Mouse (Mus musculus): ENCODE measurements around the gene Hspa1l. TPM values are rescaled to one million over a fixed set of nuclear protein-coding genes. Genes with fewer than 3 reads are reported as not detected.

Gene Hspa1l
- polyA plus RNA-seq, 1 experiment from 2014 or later = 0.53 TPM

GRCm38 (mm10) chr17:35023756-35024155, 51.3 kb downstream of the Hspa1l start:
- DNase-seq (ENCODE audit: low spot score) (no peak), ATAC-seq (replicated peaks; ENCODE audit: low FRiP score, low TSS enrichment, low read depth) (peak; percentile 14; the same call in 1 of the 2 replicates)
- no peak overlapping the region for H3K9ac ChIP-seq (ENCODE audit: low read length)
- WGBS = 63% methylated on average over 4 of the region's 4 CpGs
- H3K4me1 ChIP-seq (replicated peaks; ENCODE audit: control insufficient read depth, insufficient read depth, low read length) = peaks cover 20% of the 10 kb centered on the region; the same call in 1 of the 2 replicates
- H3K36me3 ChIP-seq (ENCODE audit: control insufficient read depth, insufficient read depth, low read length) = no peaks in the 10 kb centered on the region
- H3K4me2 ChIP-seq (ENCODE audit: low read length) = no peak overlapping the region
- no peaks in the 10 kb centered on the region for H3K9me3 ChIP-seq (ENCODE audit: control insufficient read depth, low read length)
- no peaks in the 10 kb centered on the region for H3K27me3 ChIP-seq (replicated peaks; ENCODE audit: control insufficient read depth, insufficient read depth, low read length)
- H3K27ac ChIP-seq (ENCODE audit: low read depth) = no peak overlapping the region
- H3K4me3 ChIP-seq (ENCODE audit: low read depth, low read length) = no peak overlapping the region

- Histone ChIP-seq H3K4me1 (replicated peaks; ENCODE audit: control insufficient read depth, insufficient read depth, low read length) (peaks cover 20% of the 10 kb centered on the region; the same call in 1 of the 2 replicates), H3K4me2 (ENCODE audit: low read length) (no peak overlapping the region), H3K27ac (ENCODE audit: low read depth) (no peak overlapping the region), H3K9ac (ENCODE audit: low read length) (no peak overlapping the region), H3K9me3 (ENCODE audit: control insufficient read depth, low read length) (no peaks in the 10 kb centered on the region), H3K36me3 (ENCODE audit: control insufficient read depth, insufficient read depth, low read length) (no peaks in the 10 kb centered on the region), H3K27me3 (replicated peaks; ENCODE audit: control insufficient read depth, insufficient read depth, low read length) (no peaks in the 10 kb centered on the region), H3K4me3 (ENCODE audit: low read depth, low read length) (no peak overlapping the region)
- 70% methylated on average over 13 of the region's 13 CpGs for WGBS
- DNase-seq (ENCODE audit: low spot score) (no peak), ATAC-seq (replicated peaks; ENCODE audit: low FRiP score, low TSS enrichment, low read depth) (no peak)
Measured at GRCm38 (mm10) chr17:35024261-35024660, 51.8 kb downstream of the Hspa1l start.

GRCm38 (mm10) chr17:35024691-35025488, 52.4 kb downstream of the Hspa1l start:
- ATAC-seq (replicated peaks; ENCODE audit: low FRiP score, low TSS enrichment, low read depth) (no peak), DNase-seq (ENCODE audit: low spot score) (no peak)
- Histone ChIP-seq H3K4me1 (replicated peaks; ENCODE audit: control insufficient read depth, insufficient read depth, low read length) (peaks cover 20% of the 10 kb centered on the region; the same call in 1 of the 2 replicates), H3K27ac (ENCODE audit: low read depth) (no peak overlapping the region), H3K4me3 (ENCODE audit: low read depth, low read length) (no peak overlapping the region), H3K9ac (ENCODE audit: low read length) (no peak overlapping the region), H3K27me3 (replicated peaks; ENCODE audit: control insufficient read depth, insufficient read depth, low read length) (no peaks in the 10 kb centered on the region), H3K36me3 (ENCODE audit: control insufficient read depth, insufficient read depth, low read length) (no peaks in the 10 kb centered on the region), H3K4me2 (ENCODE audit: low read length) (no peak overlapping the region), H3K9me3 (ENCODE audit: control insufficient read depth, low read length) (no peaks in the 10 kb centered on the region)
- 59% methylated on average over 7 of the region's 10 CpGs for WGBS

DNA sequence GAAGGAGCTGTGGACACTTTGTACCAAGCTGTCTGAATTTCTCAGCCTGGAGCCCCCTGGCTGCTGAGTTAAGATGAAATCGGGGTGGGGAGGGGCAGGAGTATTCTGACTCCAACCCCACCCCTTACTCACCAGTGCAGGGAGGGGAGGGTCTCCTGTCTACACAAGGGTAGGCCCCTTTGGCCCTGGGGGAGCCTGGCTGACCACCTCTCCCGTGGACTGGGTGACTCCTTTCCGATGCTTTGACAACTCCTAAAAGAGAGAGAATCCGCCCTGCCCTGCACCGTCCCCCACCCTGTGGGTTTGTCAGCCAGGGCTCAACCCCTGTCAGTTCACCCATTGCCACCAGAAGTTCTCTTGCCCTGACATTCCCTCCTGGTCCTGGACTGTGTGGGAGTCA, 53.7 kb downstream of the Hspa1l start:
- Histone ChIP-seq H3K27me3 (replicated peaks; ENCODE audit: control insufficient read depth, insufficient read depth, low read length) (no peaks in the 10 kb centered on the region), H3K27ac (ENCODE audit: low read depth) (no peak overlapping the region), H3K36me3 (ENCODE audit: control insufficient read depth, insufficient read depth, low read length) (no peaks in the 10 kb centered on the region), H3K4me1 (replicated peaks; ENCODE audit: control insufficient read depth, insufficient read depth, low read length) (peaks cover 20% of the 10 kb centered on the region; the same call in 1 of the 2 replicates), H3K9me3 (ENCODE audit: control insufficient read depth, low read length) (no peaks in the 10 kb centered on the region), H3K4me2 (ENCODE audit: low read length) (no peak overlapping the region), H3K9ac (ENCODE audit: low read length) (no peak overlapping the region), H3K4me3 (ENCODE audit: low read depth, low read length) (no peak overlapping the region)
- DNase-seq (ENCODE audit: low spot score) = no peak
- ATAC-seq (replicated peaks; ENCODE audit: low FRiP score, low TSS enrichment, low read depth) = no peak
- 82% methylated on average over 5 of the region's 5 CpGs for WGBS

DNA sequence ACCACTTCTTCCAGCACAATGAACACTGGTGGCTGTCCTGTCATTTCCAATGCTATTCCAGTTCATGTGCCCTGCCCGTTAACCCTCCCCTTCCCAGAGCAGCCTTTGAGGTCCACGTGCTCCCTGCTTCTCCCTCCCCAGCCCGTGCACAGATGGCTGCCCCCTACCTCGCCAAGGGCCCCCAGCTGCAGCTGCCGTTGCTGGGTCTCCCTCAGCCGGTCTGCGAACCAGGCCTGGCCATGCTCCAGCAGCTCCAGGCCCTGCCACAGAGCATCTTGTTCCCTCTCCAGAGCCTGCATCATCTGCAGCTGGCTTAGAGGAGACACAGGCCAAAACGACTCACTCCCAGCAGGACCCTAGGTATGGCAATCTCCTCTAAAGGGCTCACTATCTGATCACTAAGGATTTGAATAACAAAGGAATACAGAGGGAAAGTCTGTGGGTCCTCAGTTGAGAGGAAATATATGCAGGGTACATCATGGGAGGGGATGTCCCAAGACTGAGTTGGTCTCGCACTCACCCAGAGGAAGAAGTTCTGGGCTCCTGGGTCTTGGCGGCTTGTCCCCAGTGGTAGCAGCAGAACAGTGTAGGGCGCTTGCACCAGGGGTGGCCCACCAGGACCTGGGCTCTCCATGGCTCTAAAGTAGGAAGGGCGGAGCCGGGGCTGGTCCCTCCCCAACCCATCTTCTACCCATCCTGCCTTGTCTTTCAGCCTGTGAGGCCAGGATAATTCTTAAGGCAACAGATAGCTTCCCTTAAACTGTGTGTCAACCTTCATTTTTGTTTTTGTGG, 55.0 kb downstream of the Hspa1l start, which contains the start of gene Sapcd1:
Gene Sapcd1 (minus strand): TSS at position 740 of the 792 bp plus-strand sequence.
- H3K27me3 ChIP-seq (replicated peaks; ENCODE audit: control insufficient read depth, insufficient read depth, low read length) = no peaks in the 10 kb centered on the region
- H3K9me3 ChIP-seq (ENCODE audit: control insufficient read depth, low read length) = no peaks in the 10 kb centered on the region
- H3K36me3 ChIP-seq (ENCODE audit: control insufficient read depth, insufficient read depth, low read length) = no peaks in the 10 kb centered on the region
- peak within 1 kb of the TSS; percentile 77 for H3K27ac ChIP-seq (ENCODE audit: low read depth)
- 0 out of 2 replicates have a peak within 1 kb of the TSS, but pooled peaks have one; percentile 5 for H3K9ac ChIP-seq (ENCODE audit: low read length)
- peak within 1 kb of the TSS; percentile 29 for H3K4me2 ChIP-seq (ENCODE audit: low read length)
- DNase-seq (ENCODE audit: low spot score) (peak; percentile 67), ATAC-seq (replicated peaks; ENCODE audit: low FRiP score, low TSS enrichment, low read depth) (peak; percentile 40)
- peak within 1 kb of the TSS; percentile 1; the same call in 1 of the 2 replicates for H3K4me3 ChIP-seq (ENCODE audit: low read depth, low read length)
- WGBS = 38% methylated on average over 13 of the region's 13 CpGs
- peaks cover 14% of the 10 kb centered on the region; the same call in 1 of the 2 replicates for H3K4me1 ChIP-seq (replicated peaks; ENCODE audit: control insufficient read depth, insufficient read depth, low read length)

DNA sequence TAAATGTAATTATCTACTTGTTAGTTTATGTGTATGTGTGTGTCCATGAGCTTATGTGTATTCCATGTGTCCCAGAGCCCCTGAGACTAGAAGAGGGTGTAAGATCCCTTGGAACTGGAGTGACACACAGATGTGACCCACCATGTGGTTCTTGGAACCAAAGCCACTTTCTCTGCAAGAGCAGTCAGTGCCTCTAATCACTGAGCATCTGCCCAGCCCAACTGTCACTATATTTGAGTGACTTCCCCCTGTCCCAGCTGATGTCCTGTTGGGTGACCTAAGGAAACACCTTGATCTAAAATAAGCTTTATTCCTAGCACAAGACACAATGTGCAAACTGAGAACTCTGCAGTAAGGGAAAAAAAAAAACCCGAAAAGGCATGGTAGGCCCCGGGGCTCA, 55.8 kb downstream of the Hspa1l start:
- Histone ChIP-seq H3K27ac (ENCODE audit: low read depth) (no peak overlapping the region), H3K4me2 (ENCODE audit: low read length) (no peak overlapping the region), H3K9ac (ENCODE audit: low read length) (no peak overlapping the region), H3K4me3 (ENCODE audit: low read depth, low read length) (no peak overlapping the region), H3K4me1 (replicated peaks; ENCODE audit: control insufficient read depth, insufficient read depth, low read length) (peaks cover 14% of the 10 kb centered on the region; the same call in 1 of the 2 replicates), H3K36me3 (ENCODE audit: control insufficient read depth, insufficient read depth, low read length) (no peaks in the 10 kb centered on the region), H3K27me3 (replicated peaks; ENCODE audit: control insufficient read depth, insufficient read depth, low read length) (no peaks in the 10 kb centered on the region), H3K9me3 (ENCODE audit: control insufficient read depth, low read length) (no peaks in the 10 kb centered on the region)
- ATAC-seq (replicated peaks; ENCODE audit: low FRiP score, low TSS enrichment, low read depth) = no peak
- 64% methylated on average over 2 of the region's 2 CpGs for WGBS
- DNase-seq (ENCODE audit: low spot score) = peak; percentile 48

Other genes starting within 250 kb of the Hspa1l start
- gene C4b, start 228.8 kb upstream of the Hspa1l start, polyA plus RNA-seq (2014; fragmentation: Nextera tagmentation; extraction: Ambion mirVana) = 0.23 and 0.28 TPM in 2 replicates
- not detected in 2 replicates for gene Cyp21a1, start 168.1 kb upstream of the Hspa1l start, polyA plus RNA-seq (2014; fragmentation: Nextera tagmentation; extraction: Ambion mirVana)
- gene Stk19, start 135.8 kb upstream of the Hspa1l start, polyA plus RNA-seq (2014; fragmentation: Nextera tagmentation; extraction: Ambion mirVana) = 22.0 and 25.8 TPM in 2 replicates
- gene Dxo, start 135.7 kb upstream of the Hspa1l start, polyA plus RNA-seq (2014; fragmentation: Nextera tagmentation; extraction: Ambion mirVana) = 58.2 and 63.4 TPM in 2 replicates
- gene Skiv2l, start 122.5 kb upstream of the Hspa1l start, polyA plus RNA-seq (2014; fragmentation: Nextera tagmentation; extraction: Ambion mirVana) = 42.0 and 45.9 TPM in 2 replicates
- gene Nelfe, start 122.3 kb upstream of the Hspa1l start, polyA plus RNA-seq (2014; fragmentation: Nextera tagmentation; extraction: Ambion mirVana) = 121 and 123 TPM in 2 replicates
- gene Cfb, start 110.2 kb upstream of the Hspa1l start, polyA plus RNA-seq (2014; fragmentation: Nextera tagmentation; extraction: Ambion mirVana) = 19.4 and 24.2 TPM in 2 replicates
- gene Zbtb12, start 93.2 kb upstream of the Hspa1l start, polyA plus RNA-seq (2014; fragmentation: Nextera tagmentation; extraction: Ambion mirVana) = 1.4 and 1.6 TPM in 2 replicates
- not detected in 2 replicates for gene Gm20547, start 90.7 kb upstream of the Hspa1l start, polyA plus RNA-seq (2014; fragmentation: Nextera tagmentation; extraction: Ambion mirVana)
- 6.8 and 7.5 TPM in 2 replicates for gene C2, start 74.4 kb upstream of the Hspa1l start, polyA plus RNA-seq (2014; fragmentation: Nextera tagmentation; extraction: Ambion mirVana)
- gene Ehmt2, start 74.2 kb upstream of the Hspa1l start, polyA plus RNA-seq (2014; fragmentation: Nextera tagmentation; extraction: Ambion mirVana) = 73.4 and 75.2 TPM in 2 replicates
- 25.4 and 28.4 TPM in 2 replicates for gene Slc44a4, start 58.2 kb upstream of the Hspa1l start, polyA plus RNA-seq (2014; fragmentation: Nextera tagmentation; extraction: Ambion mirVana)
- gene Neu1, start 41.5 kb upstream of the Hspa1l start, polyA plus RNA-seq (2014; fragmentation: Nextera tagmentation; extraction: Ambion mirVana) = 40.1 and 42.8 TPM in 2 replicates
- gene Hspa1b, start 13.5 kb upstream of the Hspa1l start, polyA plus RNA-seq (2014; fragmentation: Nextera tagmentation; extraction: Ambion mirVana) = 0.24 and 0.46 TPM in 2 replicates
- gene Gm20481, start 2.8 kb upstream of the Hspa1l start, polyA plus RNA-seq (2014; fragmentation: Nextera tagmentation; extraction: Ambion mirVana) = not detected in 2 replicates
- 3.5 and 4.5 TPM in 2 replicates for gene Hspa1a, start 547 bp upstream of the Hspa1l start, polyA plus RNA-seq (2014; fragmentation: Nextera tagmentation; extraction: Ambion mirVana)
- gene Lsm2, start 9.2 kb downstream of the Hspa1l start, polyA plus RNA-seq (2014; fragmentation: Nextera tagmentation; extraction: Ambion mirVana) = 216 and 228 TPM in 2 replicates
- 119 and 133 TPM in 2 replicates for gene Vars, start 28.3 kb downstream of the Hspa1l start, polyA plus RNA-seq (2014; fragmentation: Nextera tagmentation; extraction: Ambion mirVana)
- gene Vwa7, start 43.9 kb downstream of the Hspa1l start, polyA plus RNA-seq (2014; fragmentation: Nextera tagmentation; extraction: Ambion mirVana) = 0.19 and 0.26 TPM in 2 replicates
- 20.7 and 21.5 TPM in 2 replicates for gene Sapcd1, start 55.3 kb downstream of the Hspa1l start, polyA plus RNA-seq (2014; fragmentation: Nextera tagmentation; extraction: Ambion mirVana)
- 3.6 and 3.9 TPM in 2 replicates for gene Msh5, start 74.0 kb downstream of the Hspa1l start, polyA plus RNA-seq (2014; fragmentation: Nextera tagmentation; extraction: Ambion mirVana)
- gene Clic1, start 77.3 kb downstream of the Hspa1l start, polyA plus RNA-seq (2014; fragmentation: Nextera tagmentation; extraction: Ambion mirVana) = 113 and 141 TPM in 2 replicates
- gene Ddah2, start 86.3 kb downstream of the Hspa1l start, polyA plus RNA-seq (2014; fragmentation: Nextera tagmentation; extraction: Ambion mirVana) = 278 and 333 TPM in 2 replicates
- not detected in 2 replicates for gene Ly6g6c, start 92.7 kb downstream of the Hspa1l start, polyA plus RNA-seq (2014; fragmentation: Nextera tagmentation; extraction: Ambion mirVana)
- 0.55 and 0.81 TPM in 2 replicates for gene Mpig6b, start 93.5 kb downstream of the Hspa1l start, polyA plus RNA-seq (2014; fragmentation: Nextera tagmentation; extraction: Ambion mirVana)
- gene Ly6g6e, start 104.2 kb downstream of the Hspa1l start, polyA plus RNA-seq (2014; fragmentation: Nextera tagmentation; extraction: Ambion mirVana) = 1.3 and 2.8 TPM in 2 replicates
- 5.0 and 6.1 TPM in 2 replicates for gene Ly6g6d, start 105.4 kb downstream of the Hspa1l start, polyA plus RNA-seq (2014; fragmentation: Nextera tagmentation; extraction: Ambion mirVana)
- 0.27 TPM in 1 of 2 replicates, not detected in the other for gene Ly6g6f, start 112.9 kb downstream of the Hspa1l start, polyA plus RNA-seq (2014; fragmentation: Nextera tagmentation; extraction: Ambion mirVana)
- gene Abhd16a, start 116.6 kb downstream of the Hspa1l start, polyA plus RNA-seq (2014; fragmentation: Nextera tagmentation; extraction: Ambion mirVana) = 86.4 and 91.0 TPM in 2 replicates
- not detected in 2 replicates for gene Ly6g5c, start 135.6 kb downstream of the Hspa1l start, polyA plus RNA-seq (2014; fragmentation: Nextera tagmentation; extraction: Ambion mirVana)
- gene Ly6g5b, start 142.7 kb downstream of the Hspa1l start, polyA plus RNA-seq (2014; fragmentation: Nextera tagmentation; extraction: Ambion mirVana) = 0.64 and 0.75 TPM in 2 replicates
- gene Gpank1, start 148.8 kb downstream of the Hspa1l start, polyA plus RNA-seq (2014; fragmentation: Nextera tagmentation; extraction: Ambion mirVana) = 19.7 and 24.7 TPM in 2 replicates
- 275 and 286 TPM in 2 replicates for gene Csnk2b, start 149.3 kb downstream of the Hspa1l start, polyA plus RNA-seq (2014; fragmentation: Nextera tagmentation; extraction: Ambion mirVana)
- 8.4 and 10.8 TPM in 2 replicates for gene D17H6S53E, start 153.7 kb downstream of the Hspa1l start, polyA plus RNA-seq (2014; fragmentation: Nextera tagmentation; extraction: Ambion mirVana)
- 0.95 and 1.5 TPM in 2 replicates for gene Apom, start 159.3 kb downstream of the Hspa1l start, polyA plus RNA-seq (2014; fragmentation: Nextera tagmentation; extraction: Ambion mirVana)
- 75.5 and 79.5 TPM in 2 replicates for gene Bag6, start 162.5 kb downstream of the Hspa1l start, polyA plus RNA-seq (2014; fragmentation: Nextera tagmentation; extraction: Ambion mirVana)
- 186 and 196 TPM in 2 replicates for gene Prrc2a, start 192.2 kb downstream of the Hspa1l start, polyA plus RNA-seq (2014; fragmentation: Nextera tagmentation; extraction: Ambion mirVana)
- 15.4 and 17.5 TPM in 2 replicates for gene Aif1, start 203.4 kb downstream of the Hspa1l start, polyA plus RNA-seq (2014; fragmentation: Nextera tagmentation; extraction: Ambion mirVana)
- 16.9 and 19.1 TPM in 2 replicates for gene Lst1, start 215.7 kb downstream of the Hspa1l start, polyA plus RNA-seq (2014; fragmentation: Nextera tagmentation; extraction: Ambion mirVana)
- 1.1 and 1.5 TPM in 2 replicates for gene Ltb, start 221.7 kb downstream of the Hspa1l start, polyA plus RNA-seq (2014; fragmentation: Nextera tagmentation; extraction: Ambion mirVana)
- gene Tnf, start 229.3 kb downstream of the Hspa1l start, polyA plus RNA-seq (2014; fragmentation: Nextera tagmentation; extraction: Ambion mirVana) = 0.12 and 0.28 TPM in 2 replicates
- gene Lta, start 232.6 kb downstream of the Hspa1l start, polyA plus RNA-seq (2014; fragmentation: Nextera tagmentation; extraction: Ambion mirVana) = 0.81 and 0.85 TPM in 2 replicates
- 0.39 and 0.88 TPM in 2 replicates for gene Gm16181, start 248.1 kb downstream of the Hspa1l start, polyA plus RNA-seq (2014; fragmentation: Nextera tagmentation; extraction: Ambion mirVana)

All from intestine, embryonic 14.5 days (tissue).